Mouse (Mus musculus): Measurements from ENCODE around the gene Pdgfb.

DNA sequence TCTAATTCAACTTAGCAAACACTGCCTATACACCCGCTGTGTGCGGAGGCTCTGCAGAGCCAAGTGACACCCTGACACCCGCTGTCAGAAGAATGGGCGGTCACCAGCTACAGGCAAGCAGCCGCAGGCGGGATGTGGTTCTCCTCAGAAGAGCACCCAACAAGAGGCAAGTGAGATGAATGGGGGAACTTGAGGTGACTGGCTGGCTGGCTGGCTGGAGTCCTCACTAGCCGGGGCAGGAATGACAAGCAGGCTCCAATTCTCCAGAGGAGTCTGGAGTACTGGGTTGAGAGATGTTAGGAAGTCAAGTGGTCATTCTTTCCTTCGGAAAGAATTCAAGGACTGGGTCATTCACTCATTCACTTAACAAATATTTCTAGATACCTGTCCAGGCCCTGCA is 58.2 kb downstream of the Pdgfb start:
- no peak for TF ChIP-seq POLR2A (IDR thresholded peaks at IDR 0.05; ENCODE audit: low read depth, low read length)
- no peak for TF ChIP-seq CTCF (IDR thresholded peaks at IDR 0.05; ENCODE audit: extremely low read depth, insufficient read depth, insufficient read length, insufficient replicate concordance)

Data from spleen, adult 2 months (tissue).